Mouse (Mus musculus): ENCODE data around the gene Lgalsl.

DNA sequence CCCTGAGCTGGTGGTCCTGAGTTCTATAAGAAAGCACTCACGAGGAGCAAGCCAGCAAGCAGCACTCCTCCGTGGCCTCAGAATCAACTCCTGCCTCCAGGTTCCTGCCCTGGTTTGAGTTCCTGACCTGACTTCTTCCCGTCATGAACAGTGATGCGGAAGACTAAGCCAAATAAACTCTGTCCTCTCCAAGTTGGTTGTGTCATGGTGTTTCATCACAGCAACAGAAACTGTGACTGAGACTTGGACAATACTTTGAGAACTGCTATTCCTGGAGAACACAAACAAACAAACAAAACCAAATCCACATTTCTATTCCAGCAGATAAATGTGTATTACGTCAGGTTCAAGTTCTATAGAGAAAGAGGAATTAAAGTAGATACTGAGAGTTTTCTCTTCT is 31.2 kb upstream of the Lgalsl start:
- TF ChIP-seq CTCF (IDR thresholded peaks at IDR 0.05; ENCODE audit: low read depth) (no peak), EP300 (IDR thresholded peaks at IDR 0.05; ENCODE audit: low read depth) (no peak)
